Mouse (Mus musculus) C2C12 (cell line): Measurements from ENCODE around the gene Ppp1r14a.

Experiments
- CEBPB ChIP-seq: IDR thresholded peaks from one replicate; pipeline ENCODE4 v1.6.1; 2011; ENCODE audit warnings: low read depth, mild to moderate bottlenecking, control low read depth, moderate library complexity
- CTCF ChIP-seq: IDR thresholded peaks from one replicate; pipeline ENCODE4 v1.5.1; 2011; ENCODE audit not compliant: control insufficient read depth, insufficient read depth, insufficient read length
- USF1 ChIP-seq: IDR thresholded peaks from one replicate; pipeline ENCODE4 v1.6.1; 2011; ENCODE audit warnings: low read depth, mild to moderate bottlenecking, control low read depth, moderate library complexity

DNA sequence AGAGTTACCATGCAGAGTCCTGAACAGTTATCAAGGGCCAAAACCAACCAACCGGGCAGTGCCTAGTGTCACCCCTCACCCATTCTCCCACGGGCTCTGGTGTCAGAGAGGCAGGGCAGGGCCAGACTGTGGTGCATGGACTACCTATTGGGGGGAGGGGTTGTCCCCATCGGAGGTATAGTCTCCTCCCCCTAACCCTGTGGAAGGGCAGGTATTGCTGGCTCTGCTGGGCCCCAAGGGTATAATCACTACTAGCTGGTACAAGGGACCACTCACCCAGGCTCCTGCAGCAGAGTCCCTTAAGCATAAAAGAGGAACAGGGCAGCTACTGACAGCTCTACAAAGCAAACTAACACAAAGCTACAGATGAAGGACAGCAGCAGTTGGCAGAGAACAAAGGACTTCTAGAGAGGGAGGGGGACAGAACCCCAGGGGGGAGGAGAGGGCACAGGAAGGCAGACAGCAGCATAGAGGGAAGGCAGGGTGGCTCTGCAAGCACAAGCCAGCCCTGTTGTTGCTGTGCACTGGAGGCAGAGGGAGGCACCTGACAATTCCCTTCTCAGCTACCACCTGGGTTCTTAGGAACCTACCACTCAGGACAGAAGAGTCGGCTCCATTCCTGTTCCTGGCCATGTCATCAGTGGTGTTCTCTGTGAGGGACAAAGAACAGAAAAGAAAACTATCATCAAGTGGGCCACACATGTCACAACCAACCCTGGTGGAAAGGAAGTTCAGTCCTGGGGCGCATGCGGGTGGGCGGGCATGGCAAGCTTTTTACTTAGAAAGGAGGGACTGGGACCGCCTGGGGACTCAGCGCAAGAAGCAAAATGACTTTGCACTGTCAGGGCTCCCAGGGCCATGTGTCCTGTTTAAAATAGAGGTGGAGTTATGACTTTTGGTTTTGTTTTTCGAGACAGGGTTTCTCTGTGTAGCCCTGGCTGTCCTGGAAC lies 29.1 kb upstream of the Ppp1r14a start:
- TF ChIP-seq CTCF: no peak
- TF ChIP-seq CEBPB: no peak
- TF ChIP-seq USF1: no peak
